Mouse (Mus musculus) heart, embryonic 16.5 days (tissue): ENCODE results near the gene Zswim4. TPM values are rescaled to one million over a fixed set of nuclear protein-coding genes. Genes with fewer than 3 reads are reported as not detected.

Source experiments
- ATAC-seq: fragments of 200-750 bp; cut with Nextera tagmentation; replicated peaks from 2 replicates; pipeline ENCODE4 v1.8.0; 2017; ENCODE audit warnings: moderate number of reproducible peaks; ENCODE audit not compliant: insufficient read depth, low FRiP score; ENCODE audit errors: extremely low read depth
- H3K27ac ChIP-seq: fragments of 300-500 bp; sonication (generic); 2 replicates; pipeline ENCODE4 v1.5.1; 2014; ENCODE audit warnings: mild to moderate bottlenecking, low read length, control low read depth, moderate library complexity
- H3K27me3 ChIP-seq: fragments of 300-500 bp; sonication (generic); 2 replicates; pipeline ENCODE4 v1.6.1; 2014; ENCODE audit warnings: low read length, mixed read lengths; ENCODE audit not compliant: control insufficient read depth, insufficient read depth
- H3K36me3 ChIP-seq: fragments of 300-500 bp; sonication (generic); 2 replicates; pipeline ENCODE4 v1.6.1; 2014; ENCODE audit not compliant: control insufficient read depth, insufficient read depth
- H3K4me1 ChIP-seq: fragments of 300-500 bp; sonication (generic); 2 replicates; pipeline ENCODE4 v1.6.1; 2014; ENCODE audit warnings: low read length, mixed read lengths; ENCODE audit not compliant: control insufficient read depth, insufficient read depth
- H3K4me2 ChIP-seq: fragments of 300-500 bp; sonication (generic); 2 replicates; pipeline ENCODE4 v1.6.1; 2014; ENCODE audit warnings: low read depth, mild to moderate bottlenecking, control low read depth, low read length
- H3K4me3 ChIP-seq: fragments of 300-500 bp; sonication (generic); 2 replicates; pipeline ENCODE4 v1.5.1; 2014; ENCODE audit warnings: mild to moderate bottlenecking, control low read depth, low read length
- H3K9ac ChIP-seq: fragments of 300-500 bp; sonication (generic); 2 replicates; pipeline ENCODE4 v1.6.1; 2014; ENCODE audit warnings: low read length, control low read depth
- H3K9me3 ChIP-seq: fragments of 300-500 bp; sonication (generic); replicated peaks from 2 replicates; pipeline ENCODE4 v1.6.1; 2016; ENCODE audit warnings: low read length; ENCODE audit not compliant: control insufficient read depth
- WGBS: fragments of 180-500 bp; shearing (Covaris S2); extraction: QIAGEN DNeasy Blood & Tissue Kit; methylation state at CpG from one replicate; pipeline ENCODE4 v1.1.7; 2014; 5-methylcytosine and 5-hydroxymethylcytosine counted together
- polyA plus RNA-seq: library from polyadenylated mRNA; unstranded; fragments of >200 nt; fragmentation: Nextera tagmentation; extraction: Ambion mirVana; gene quantifications from 2 replicates; pipeline ENCODE4 v1.2.1, GENCODE M21; 2015

Zswim4 gene
- polyA plus RNA-seq, 1 experiment from 2014 or later: 8.4 TPM

GRCm38 (mm10) chr8:84189603-84190002 lies 47.3 kb downstream of the Zswim4 start:
- Histone ChIP-seq H3K27ac (peak overlapping the region; percentile 40; the same call in 1 of the 2 replicates), H3K4me2 (no peak overlapping the region)

GRCm38 (mm10) chr8:84188671-84189070 lies 48.2 kb downstream of the Zswim4 start:
- Histone ChIP-seq H3K4me3 (no peak overlapping the region), H3K9me3 (no peaks in the 10 kb centered on the region; the same call in 1 of the 2 replicates), H3K9ac (no peak overlapping the region), H3K27me3 (no peaks in the 10 kb centered on the region), H3K4me1 (peaks cover 28% of the 10 kb centered on the region), H3K4me2 (no peak overlapping the region), H3K36me3 (no peaks in the 10 kb centered on the region), H3K27ac (peak overlapping the region; percentile 5; the same call in 1 of the 2 replicates)
- WGBS: 75% methylated on average over 10 of the region's 10 CpGs
- ATAC-seq: no peak

More at GRCm38 (mm10) chr8:84189603-84190002, 47.3 kb downstream of the Zswim4 start:
- Histone ChIP-seq H3K36me3 (no peaks in the 10 kb centered on the region), H3K27me3 (no peaks in the 10 kb centered on the region), H3K4me3 (no peak overlapping the region), H3K4me1 (peaks cover 22% of the 10 kb centered on the region), H3K9me3 (no peaks in the 10 kb centered on the region; the same call in 1 of the 2 replicates), H3K9ac (no peak overlapping the region)
- no peak for ATAC-seq
- WGBS: 63% methylated on average over 4 of the region's 4 CpGs

DNA sequence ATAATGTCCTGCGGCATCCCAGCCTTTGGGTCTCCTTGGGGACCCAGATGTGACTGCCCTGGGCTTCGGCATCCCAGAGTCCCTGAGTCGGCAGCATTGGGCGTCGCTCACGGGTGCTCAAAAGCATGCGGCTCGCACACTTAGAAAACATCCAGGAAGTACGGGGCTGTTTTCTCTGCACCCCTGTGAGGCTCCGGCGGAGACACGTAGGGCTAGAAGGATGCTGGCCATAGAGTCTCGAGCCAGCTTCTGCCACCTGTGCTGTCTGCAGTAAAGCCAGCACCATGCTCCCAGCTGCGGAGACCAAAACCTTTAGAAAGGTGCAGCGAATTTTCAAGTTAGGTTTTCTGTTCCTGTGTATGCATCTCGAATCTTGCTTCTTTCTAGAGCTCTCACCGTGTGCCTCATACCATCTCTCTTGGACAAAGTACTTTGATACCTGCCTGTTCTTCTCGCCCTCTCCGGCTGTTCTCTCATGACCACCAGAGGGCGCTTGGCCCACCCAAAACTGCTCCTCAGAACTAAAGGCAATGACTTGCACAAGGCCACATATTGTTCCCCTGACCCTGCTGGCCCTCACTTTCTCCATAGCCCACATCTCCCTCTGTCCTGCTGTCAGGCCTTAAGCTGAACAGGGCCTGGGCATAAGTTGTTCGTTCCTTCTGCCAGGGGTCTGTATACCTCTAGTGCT lies 49.6 kb downstream of the Zswim4 start:
- Histone ChIP-seq H3K4me3 (peak overlapping the region; percentile 55), H3K27ac (peak overlapping the region; percentile 34), H3K4me2 (peak overlapping the region; percentile 69), H3K27me3 (no peaks in the 10 kb centered on the region), H3K9me3 (no peaks in the 10 kb centered on the region; the same call in 1 of the 2 replicates), H3K9ac (peak overlapping the region; percentile 57), H3K4me1 (peaks cover 28% of the 10 kb centered on the region), H3K36me3 (no peaks in the 10 kb centered on the region)
- 3% methylated on average over 21 of the region's 21 CpGs for WGBS
- ATAC-seq: peak; percentile 7; the same call in 1 of the 2 replicates

GRCm38 (mm10) chr8:84186547-84186946 lies 50.3 kb downstream of the Zswim4 start:
- ATAC-seq: peak; percentile 25
- Histone ChIP-seq H3K9ac (peak overlapping the region; percentile 57), H3K4me3 (peak overlapping the region; percentile 55), H3K27me3 (no peaks in the 10 kb centered on the region), H3K36me3 (no peaks in the 10 kb centered on the region), H3K27ac (peak overlapping the region; percentile 34), H3K4me1 (peaks cover 22% of the 10 kb centered on the region), H3K4me2 (peak overlapping the region; percentile 69), H3K9me3 (no peaks in the 10 kb centered on the region; the same call in 1 of the 2 replicates)
- 0% methylated on average over 12 of the region's 12 CpGs for WGBS

DNA sequence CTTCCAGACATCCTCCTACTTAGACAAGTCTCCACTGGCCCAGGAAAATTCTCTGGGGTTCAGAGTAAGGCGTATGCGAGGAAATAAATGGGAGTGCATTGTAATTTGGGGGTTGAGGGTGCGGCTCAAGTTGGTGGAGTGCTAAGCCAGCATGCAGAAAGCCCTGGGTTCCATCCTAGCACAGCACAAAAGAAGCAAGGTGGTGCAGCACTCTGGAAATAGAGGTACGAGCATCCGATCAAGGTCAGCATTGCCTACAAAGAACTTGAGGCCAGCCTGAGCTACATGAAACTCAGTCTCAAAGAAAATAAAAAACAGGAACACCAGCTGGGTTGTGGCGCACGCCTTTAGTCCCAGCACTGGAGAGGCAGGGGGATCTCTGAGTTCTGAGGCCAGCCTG lies 51.7 kb downstream of the Zswim4 start, which contains the start of gene Nanos3:
Gene Nanos3, minus strand, starts transcription at position 101 of the 400 bp plus-strand sequence.
- WGBS: 95% methylated on average over 7 of the region's 7 CpGs
- H3K4me3 ChIP-seq: peak within 1 kb of the TSS; percentile 79
- H3K4me1 ChIP-seq: peaks cover 29% of the 10 kb centered on the region
- H3K27ac ChIP-seq: peak within 1 kb of the TSS; percentile 81
- H3K9ac ChIP-seq: peak within 1 kb of the TSS; percentile 95
- H3K27me3 ChIP-seq: no peaks in the 10 kb centered on the region
- peak within 1 kb of the TSS; percentile 74 for H3K4me2 ChIP-seq
- no peak for ATAC-seq
- no peaks in the 10 kb centered on the region for H3K36me3 ChIP-seq
- no peaks in the 10 kb centered on the region; the same call in 1 of the 2 replicates for H3K9me3 ChIP-seq

- Histone ChIP-seq H3K9ac (peak overlapping the region; percentile 95), H3K27ac (peak overlapping the region; percentile 81), H3K9me3 (no peaks in the 10 kb centered on the region; the same call in 1 of the 2 replicates), H3K36me3 (no peaks in the 10 kb centered on the region), H3K4me3 (peak overlapping the region; percentile 79), H3K27me3 (no peaks in the 10 kb centered on the region), H3K4me1 (peaks cover 37% of the 10 kb centered on the region), H3K4me2 (peak overlapping the region; percentile 74)
- WGBS: 20% methylated on average over 21 of the region's 21 CpGs
- ATAC-seq: peak; percentile 4; the same call in 1 of the 2 replicates
Measured at GRCm38 (mm10) chr8:84184085-84185043, 52.5 kb downstream of the Zswim4 start.

GRCm38 (mm10) chr8:84183261-84184084 lies 53.4 kb downstream of the Zswim4 start:
- Histone ChIP-seq H3K9me3 (no peaks in the 10 kb centered on the region; the same call in 1 of the 2 replicates), H3K4me3 (peak overlapping the region; percentile 79), H3K9ac (peak overlapping the region; percentile 95), H3K27ac (peak overlapping the region; percentile 81), H3K36me3 (no peaks in the 10 kb centered on the region), H3K4me2 (peak overlapping the region; percentile 74), H3K4me1 (peaks cover 42% of the 10 kb centered on the region), H3K27me3 (no peaks in the 10 kb centered on the region)
- peak; percentile 6; the same call in 1 of the 2 replicates for ATAC-seq
- WGBS: under 1% methylated on average over 85 of the region's 87 CpGs

DNA sequence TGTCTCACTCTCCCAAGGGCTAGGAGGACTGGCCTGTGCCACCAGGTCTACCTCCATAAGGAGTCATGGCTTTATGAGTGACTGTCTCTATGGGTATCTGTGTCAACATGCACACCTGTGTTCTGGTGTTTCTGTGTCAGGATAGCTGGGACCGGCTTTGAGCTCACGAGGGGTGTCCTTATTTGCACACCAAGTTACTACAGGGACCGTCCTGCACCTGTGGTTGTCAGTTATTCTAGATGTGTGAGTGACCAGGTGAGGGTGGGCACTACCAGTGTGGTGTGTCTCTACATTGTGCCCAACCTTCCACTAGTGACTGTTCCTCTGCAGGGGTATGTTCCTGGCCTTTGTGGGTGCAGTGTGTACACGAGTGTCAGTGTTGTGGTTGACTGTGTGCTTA lies 54.0 kb downstream of the Zswim4 start:
- Histone ChIP-seq H3K9me3 (no peaks in the 10 kb centered on the region; the same call in 1 of the 2 replicates), H3K27me3 (no peaks in the 10 kb centered on the region), H3K9ac (peak overlapping the region; percentile 95), H3K4me2 (peak overlapping the region; percentile 74), H3K4me3 (peak overlapping the region; percentile 79), H3K27ac (peak overlapping the region; percentile 81), H3K4me1 (peaks cover 45% of the 10 kb centered on the region), H3K36me3 (no peaks in the 10 kb centered on the region)
- ATAC-seq: no peak
- WGBS: 50% methylated on average over 4 of the region's 4 CpGs
